Mouse (Mus musculus) midbrain, embryonic 16.5 days (tissue): ENCODE measurements at regions not wholly inside any gene's neighbourhood (a gene's known extent, or its start where the extent isn't known, plus 50 kb on each side); places are given as distances from the start of the nearest gene placed in this dataset.

Source experiments
- ATAC-seq: fragments of 200-750 bp; cut with Nextera tagmentation; 2 replicates; pipeline ENCODE4 v1.8.0; 2017; ENCODE audit warnings: moderate TSS enrichment
- H3K27ac ChIP-seq: fragments of 300-500 bp; sonication (generic); 2 replicates; pipeline ENCODE4 v1.5.1; 2014; ENCODE audit warnings: mild to moderate bottlenecking, low read length, mixed read lengths
- H3K27me3 ChIP-seq: fragments of 300-500 bp; sonication (generic); 2 replicates; pipeline ENCODE4 v1.6.1; 2014; ENCODE audit warnings: low read depth, low read length, mixed read lengths; ENCODE audit not compliant: control insufficient read depth, insufficient read depth
- H3K36me3 ChIP-seq: fragments of 300-500 bp; sonication (generic); 2 replicates; pipeline ENCODE4 v1.6.1; 2014; ENCODE audit warnings: mild to moderate bottlenecking, low read length, moderate library complexity, mixed read lengths; ENCODE audit not compliant: control insufficient read depth, insufficient read depth
- H3K4me1 ChIP-seq: fragments of 300-500 bp; sonication (generic); 2 replicates; pipeline ENCODE4 v1.6.1; 2014; ENCODE audit warnings: mild to moderate bottlenecking, low read length, mixed read lengths; ENCODE audit not compliant: control insufficient read depth, insufficient read depth
- H3K4me2 ChIP-seq: fragments of 300-500 bp; sonication (generic); 2 replicates; pipeline ENCODE4 v1.6.1; 2014; ENCODE audit warnings: mild to moderate bottlenecking, low read length, mixed read lengths
- H3K4me3 ChIP-seq: fragments of 300-500 bp; sonication (generic); 2 replicates; pipeline ENCODE4 v1.5.1; 2014; ENCODE audit warnings: low read depth, mild to moderate bottlenecking, low read length, moderate library complexity, mixed read lengths
- H3K9ac ChIP-seq: fragments of 300-500 bp; sonication (generic); 2 replicates; pipeline ENCODE4 v1.6.1; 2014; ENCODE audit warnings: low read depth, low read length, mixed read lengths
- H3K9me3 ChIP-seq: fragments of 300-500 bp; sonication (generic); replicated peaks from 2 replicates; pipeline ENCODE4 v1.6.1; 2014; ENCODE audit warnings: mild to moderate bottlenecking, low read length, mixed read lengths; ENCODE audit not compliant: control insufficient read depth, poor library complexity, severe bottlenecking
- WGBS: fragments of 180-500 bp; shearing (Covaris S2); extraction: QIAGEN DNeasy Blood & Tissue Kit; methylation state at CpG from one replicate; pipeline ENCODE4 v1.1.7; 2014; 5-methylcytosine and 5-hydroxymethylcytosine counted together

DNA sequence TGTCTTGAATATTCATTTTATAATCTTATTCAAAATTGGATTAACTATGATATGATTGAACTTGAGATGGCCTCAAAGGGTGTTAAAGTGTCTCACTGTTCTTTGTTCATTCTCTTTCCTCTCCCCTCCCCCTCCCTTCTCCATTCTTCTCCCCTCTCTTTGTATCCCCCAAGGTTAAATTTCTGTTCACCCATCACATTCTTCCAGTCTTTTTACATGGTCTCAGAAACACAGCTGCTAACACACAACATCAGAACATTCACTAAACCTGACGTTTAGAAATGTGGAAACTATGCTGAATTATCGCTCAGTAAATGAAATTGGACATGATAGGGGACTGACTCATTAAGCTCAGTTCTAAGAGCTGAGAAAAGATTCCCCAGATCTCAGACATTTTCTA, 60.6 kb upstream of the Nabp1 start:
- Histone ChIP-seq H3K4me3 (no peak overlapping the region), H3K4me2 (no peak overlapping the region), H3K4me1 (no peaks in the 10 kb centered on the region), H3K36me3 (no peaks in the 10 kb centered on the region), H3K9ac (no peak overlapping the region), H3K27me3 (no peaks in the 10 kb centered on the region), H3K9me3 (no peaks in the 10 kb centered on the region), H3K27ac (no peak overlapping the region)
- no peak for ATAC-seq
- WGBS = 54% methylated on average over 2 of the region's 2 CpGs

DNA sequence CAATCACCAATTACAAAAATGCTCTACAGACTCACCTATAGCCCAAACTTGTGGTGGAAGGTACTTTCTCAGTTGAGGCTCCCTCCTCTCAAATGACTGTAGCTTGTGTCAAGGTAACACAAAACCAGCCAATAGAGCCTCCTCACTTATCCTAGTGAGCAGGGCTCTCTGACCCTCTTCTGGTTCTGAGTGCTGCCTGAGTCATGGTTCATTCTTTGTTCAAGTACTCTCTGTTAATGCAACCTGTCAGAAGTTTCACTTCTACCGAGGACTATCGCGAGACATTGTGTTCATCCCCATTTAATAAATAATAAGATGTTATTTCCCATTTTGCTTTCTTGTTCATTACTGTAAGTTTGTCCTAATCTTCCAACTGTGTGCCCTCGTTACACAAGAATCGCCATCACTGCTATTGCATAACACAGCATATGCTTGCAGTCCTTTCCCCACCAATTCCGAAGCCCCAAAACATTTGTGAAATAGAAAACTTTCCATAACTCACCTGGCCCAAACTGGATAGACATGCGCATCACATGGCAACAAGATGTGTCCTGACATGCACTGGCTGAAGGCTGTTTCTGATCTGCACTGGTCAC, 59.6 kb upstream of the Nabp1 start:
- no peaks in the 10 kb centered on the region for H3K36me3 ChIP-seq
- no peaks in the 10 kb centered on the region for H3K9me3 ChIP-seq
- no peak overlapping the region for H3K4me2 ChIP-seq
- no peaks in the 10 kb centered on the region for H3K27me3 ChIP-seq
- no peaks in the 10 kb centered on the region for H3K4me1 ChIP-seq
- no peak overlapping the region for H3K27ac ChIP-seq
- 92% methylated on average over 7 of the region's 7 CpGs for WGBS
- H3K4me3 ChIP-seq = no peak overlapping the region
- no peak for ATAC-seq
- H3K9ac ChIP-seq = no peak overlapping the region

GRCm38 (mm10) chr1:51536076-51536475, 57.9 kb upstream of the Nabp1 start:
- H3K4me3 ChIP-seq = no peak overlapping the region
- H3K27me3 ChIP-seq = no peaks in the 10 kb centered on the region
- no peak overlapping the region for H3K9ac ChIP-seq
- 84% methylated on average over 1 of the region's 1 CpGs for WGBS
- no peaks in the 10 kb centered on the region for H3K4me1 ChIP-seq
- no peak for ATAC-seq
- H3K27ac ChIP-seq = no peak overlapping the region
- H3K36me3 ChIP-seq = no peaks in the 10 kb centered on the region
- H3K9me3 ChIP-seq = no peaks in the 10 kb centered on the region
- no peak overlapping the region for H3K4me2 ChIP-seq

DNA sequence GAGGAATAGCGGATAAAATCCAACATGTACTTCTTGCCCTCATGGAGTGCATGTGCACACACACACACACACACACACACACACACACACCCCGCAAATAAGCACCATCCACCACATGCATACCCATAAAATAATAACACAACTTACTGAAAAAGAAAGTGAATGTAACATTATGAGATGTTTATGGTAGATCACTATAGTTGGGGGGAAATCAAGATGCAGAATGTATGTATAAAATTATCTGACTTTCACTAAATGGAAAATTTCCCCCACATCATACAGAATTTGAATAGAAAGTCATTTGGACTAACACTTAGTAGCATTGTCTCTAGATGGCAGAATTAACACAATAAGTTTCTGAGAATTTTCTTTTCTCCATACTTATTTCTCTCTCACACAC, 57.2 kb upstream of the Nabp1 start:
- no peak overlapping the region for H3K27ac ChIP-seq
- no peak for ATAC-seq
- H3K9me3 ChIP-seq = no peaks in the 10 kb centered on the region
- WGBS = 94% methylated on average over 2 of the region's 2 CpGs
- H3K27me3 ChIP-seq = no peaks in the 10 kb centered on the region
- H3K4me3 ChIP-seq = no peak overlapping the region
- H3K9ac ChIP-seq = no peak overlapping the region
- no peaks in the 10 kb centered on the region for H3K4me1 ChIP-seq
- no peaks in the 10 kb centered on the region for H3K36me3 ChIP-seq
- no peak overlapping the region for H3K4me2 ChIP-seq

DNA sequence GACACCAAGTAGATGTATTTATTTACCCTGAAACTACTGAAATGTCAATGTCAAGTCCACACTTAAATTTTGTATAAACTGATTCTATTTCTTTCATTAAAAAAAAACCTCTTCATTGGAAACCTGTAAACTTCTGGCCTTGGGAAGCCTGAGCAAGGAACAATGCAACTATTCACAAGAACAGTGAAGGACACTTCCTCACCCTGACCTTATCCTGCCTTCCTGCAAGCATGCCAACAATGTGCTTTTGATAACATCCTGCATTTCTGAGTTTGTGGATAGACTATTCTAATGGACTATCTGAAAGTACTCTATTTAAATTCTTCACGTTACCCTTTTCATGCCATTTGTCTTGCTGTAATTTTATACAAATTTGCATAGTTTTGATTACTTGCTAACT, 53.1 kb upstream of the Nabp1 start:
- Histone ChIP-seq H3K27me3 (no peaks in the 10 kb centered on the region), H3K9ac (no peak overlapping the region), H3K36me3 (no peaks in the 10 kb centered on the region), H3K4me3 (no peak overlapping the region), H3K9me3 (no peaks in the 10 kb centered on the region), H3K27ac (no peak overlapping the region), H3K4me2 (no peak overlapping the region), H3K4me1 (no peaks in the 10 kb centered on the region)
- 84% methylated on average over 1 of the region's 1 CpGs for WGBS
- ATAC-seq = no peak

DNA sequence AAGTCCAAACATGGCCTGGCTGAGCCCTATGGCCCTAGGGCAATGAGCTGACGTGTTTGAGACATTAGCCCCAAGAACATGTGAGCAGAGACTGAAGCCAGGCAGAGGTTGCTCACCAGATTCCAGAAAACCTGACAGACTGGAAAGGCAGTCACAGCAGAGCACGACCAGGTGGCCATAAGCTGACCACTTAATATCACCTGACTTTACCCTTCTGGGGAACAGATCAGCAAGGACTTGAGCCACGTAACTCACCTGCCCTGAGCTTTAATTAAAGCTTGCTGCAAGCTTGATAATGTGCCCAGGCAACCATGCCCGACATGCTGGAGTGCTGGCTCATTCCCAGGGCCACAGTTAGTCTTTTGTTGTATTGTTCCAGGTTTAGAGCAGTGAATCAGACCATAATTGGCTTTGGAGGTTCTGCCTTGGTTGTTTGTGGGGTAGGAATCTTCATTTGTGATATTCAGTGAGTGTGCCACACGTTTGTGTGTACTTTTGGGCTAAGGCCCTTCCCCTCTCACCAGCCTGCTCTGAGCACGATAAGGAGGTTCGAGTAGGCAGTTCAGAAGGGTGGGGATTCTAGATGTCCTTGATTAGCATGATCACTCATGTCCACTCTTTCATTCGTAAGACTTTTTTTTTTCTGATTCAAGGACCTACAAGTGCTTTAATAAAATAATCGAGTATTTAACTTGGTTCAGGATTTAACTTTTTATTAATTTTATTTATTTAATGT, 52.1 kb upstream of the Nabp1 start:
- no peak overlapping the region for H3K4me2 ChIP-seq
- H3K4me1 ChIP-seq = no peaks in the 10 kb centered on the region
- no peak overlapping the region for H3K27ac ChIP-seq
- H3K4me3 ChIP-seq = no peak overlapping the region
- no peak overlapping the region for H3K9ac ChIP-seq
- H3K27me3 ChIP-seq = no peaks in the 10 kb centered on the region
- no peaks in the 10 kb centered on the region for H3K36me3 ChIP-seq
- WGBS = 55% methylated on average over 9 of the region's 9 CpGs
- no peak for ATAC-seq
- H3K9me3 ChIP-seq = no peaks in the 10 kb centered on the region

DNA sequence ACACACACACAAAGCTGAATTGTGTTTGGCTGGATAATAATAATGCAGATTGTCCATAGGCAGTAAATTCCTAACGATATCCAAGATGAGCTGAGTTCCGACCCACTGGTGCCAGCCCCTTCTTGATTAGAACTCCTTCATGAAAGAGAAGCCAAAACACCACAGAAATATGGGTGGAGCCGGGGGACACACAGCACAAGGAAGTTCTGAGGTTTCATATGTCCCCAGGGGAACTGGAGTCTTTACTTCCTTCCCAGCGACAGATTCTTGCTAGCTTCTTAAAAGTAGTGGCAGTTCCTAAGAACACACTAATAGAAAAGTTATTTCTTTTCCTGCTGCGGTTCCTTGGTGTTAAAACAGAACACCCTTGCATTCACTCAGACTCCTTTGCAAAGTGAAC, 51.4 kb upstream of the Nabp1 start:
- ATAC-seq = no peak
- Histone ChIP-seq H3K36me3 (no peaks in the 10 kb centered on the region), H3K9ac (no peak overlapping the region), H3K4me3 (no peak overlapping the region), H3K4me1 (no peaks in the 10 kb centered on the region), H3K27ac (no peak overlapping the region), H3K4me2 (no peak overlapping the region), H3K27me3 (no peaks in the 10 kb centered on the region), H3K9me3 (no peaks in the 10 kb centered on the region)
- WGBS = 85% methylated on average over 5 of the region's 5 CpGs

- ATAC-seq = no peak
- Histone ChIP-seq H3K36me3 (no peaks in the 10 kb centered on the region), H3K4me1 (no peaks in the 10 kb centered on the region), H3K4me3 (no peak overlapping the region), H3K9me3 (no peaks in the 10 kb centered on the region), H3K4me2 (no peak overlapping the region), H3K9ac (no peak overlapping the region), H3K27ac (no peak overlapping the region), H3K27me3 (no peaks in the 10 kb centered on the region)
- WGBS = 83% methylated on average over 1 of the region's 1 CpGs
Measured at GRCm38 (mm10) chr1:51528671-51529070, 50.4 kb upstream of the Nabp1 start.
